Mouse (Mus musculus) lung, postnatal 10 days (tissue): ENCODE measurements around the gene Krt20.

ENCODE experiments used
- DNase-seq: peaks from one replicate; pipeline ENCODE4 v3.0.0; 2021

Gene Krt20

DNA sequence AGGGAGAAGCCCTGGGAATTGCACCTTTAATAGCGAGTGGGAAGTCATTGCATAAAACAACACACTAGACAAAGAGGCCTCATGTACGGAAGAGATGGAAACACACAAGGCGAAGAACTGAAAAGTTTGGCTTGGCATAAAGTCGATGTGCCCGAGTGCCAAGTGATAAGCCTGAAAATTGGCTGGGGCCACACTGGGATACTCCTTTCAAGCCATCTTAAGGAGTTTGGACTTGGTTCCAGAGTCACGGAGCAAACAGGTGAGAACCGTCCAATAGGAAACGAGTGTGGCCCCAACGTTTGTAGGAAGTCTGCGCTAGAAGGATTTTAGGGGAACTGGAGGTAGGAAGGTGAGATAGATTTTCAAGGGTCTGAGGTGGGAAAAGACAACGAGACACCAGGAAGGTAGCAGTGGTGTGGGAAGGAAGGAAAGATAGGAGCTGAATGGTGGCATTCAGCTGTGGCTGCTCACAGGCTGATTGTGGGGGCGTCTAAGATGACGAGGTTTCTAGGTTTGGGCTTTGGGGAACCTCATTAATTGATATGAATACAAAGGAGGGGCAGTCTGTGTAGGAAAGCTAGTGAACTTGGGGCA lies 37.9 kb downstream of the Krt20 start:
- DNase-seq: no peak

- DNase-seq: no peak
Measured at GRCm38 (mm10) chr11:99398832-99399231, 39.1 kb downstream of the Krt20 start.

GRCm38 (mm10) chr11:99398084-99398483 lies 39.9 kb downstream of the Krt20 start:
- DNase-seq: no peak

- DNase-seq: no peak
Measured at GRCm38 (mm10) chr11:99396661-99397060, 41.3 kb downstream of the Krt20 start.

- DNase-seq: no peak
Measured at GRCm38 (mm10) chr11:99396034-99396433, 41.9 kb downstream of the Krt20 start.

- DNase-seq: no peak
Measured at GRCm38 (mm10) chr11:99392492-99392891, 45.5 kb downstream of the Krt20 start.

GRCm38 (mm10) chr11:99391375-99391774 lies 46.6 kb downstream of the Krt20 start:
- no peak for DNase-seq

GRCm38 (mm10) chr11:99390866-99391265 lies 47.1 kb downstream of the Krt20 start:
- no peak for DNase-seq

- no peak for DNase-seq
Measured at GRCm38 (mm10) chr11:99389264-99389663, 48.7 kb downstream of the Krt20 start, which contains the start of gene Krt10. Gene Krt10, minus strand, starts transcription at chr11:99389364.

DNA sequence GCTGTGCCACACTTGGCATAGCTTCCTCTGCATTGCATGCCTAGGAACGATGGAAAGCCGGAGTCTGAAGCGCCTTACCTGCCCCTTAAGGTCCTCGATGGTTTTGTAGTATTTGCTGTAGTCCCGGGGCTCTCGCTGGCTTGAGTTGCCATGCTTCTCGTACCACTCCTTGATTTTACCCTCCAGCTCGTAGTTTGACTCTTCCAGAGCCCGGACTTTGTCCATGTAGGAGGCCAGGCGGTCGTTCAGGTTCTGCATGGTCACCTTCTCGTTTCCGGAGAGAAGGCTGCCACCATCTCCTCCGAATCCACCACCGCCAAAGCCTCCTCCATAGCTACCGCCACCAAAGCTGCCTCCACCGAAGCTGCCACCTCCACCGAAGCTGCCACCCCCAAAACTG lies 49.3 kb downstream of the Krt20 start:
- no peak for DNase-seq

DNA sequence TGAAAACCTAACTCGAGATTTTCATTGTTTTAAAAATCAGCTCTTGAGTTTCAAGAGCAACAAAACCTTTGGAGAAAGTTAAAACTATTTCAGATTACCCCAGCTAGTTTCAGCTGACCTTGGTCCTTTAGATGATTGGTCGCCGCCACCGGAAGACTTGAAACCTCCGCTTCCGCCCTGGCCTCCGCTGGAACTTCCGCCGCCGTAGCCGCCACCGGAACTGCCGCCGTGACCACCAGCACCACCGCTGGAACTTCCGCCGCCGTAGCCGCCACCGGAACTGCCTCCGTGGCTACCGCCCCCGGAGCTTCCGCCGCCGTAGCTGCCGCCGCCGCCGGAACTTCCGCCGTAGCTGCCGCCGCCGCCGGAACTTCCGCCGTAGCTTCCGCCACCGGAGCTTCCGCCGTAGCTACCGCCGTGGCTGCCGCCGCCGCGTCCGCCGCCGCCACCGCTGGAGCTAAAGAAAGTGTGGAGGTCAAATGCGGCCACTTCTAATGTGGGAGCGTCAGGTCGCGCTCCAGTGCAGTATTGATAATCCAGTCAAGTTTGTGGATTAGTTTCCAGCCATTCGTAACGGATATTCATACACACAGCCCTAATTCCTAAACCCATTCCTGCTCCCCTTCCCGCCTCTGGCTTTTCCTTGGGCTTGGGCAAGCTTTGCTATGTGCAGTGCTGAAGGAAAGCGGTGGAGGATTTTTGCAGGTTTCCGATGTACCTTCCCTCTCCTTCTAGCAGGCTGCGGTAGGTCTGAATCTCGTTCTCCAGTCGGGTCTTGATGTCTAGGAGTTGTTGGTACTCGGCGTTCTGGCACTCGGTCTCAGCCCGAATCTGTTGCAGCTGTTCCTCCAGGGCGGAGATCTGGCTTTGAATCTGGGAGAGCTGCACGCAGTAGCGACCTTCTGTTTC lies 51.9 kb downstream of the Krt20 start:
- peak; percentile 93 for DNase-seq

DNA sequence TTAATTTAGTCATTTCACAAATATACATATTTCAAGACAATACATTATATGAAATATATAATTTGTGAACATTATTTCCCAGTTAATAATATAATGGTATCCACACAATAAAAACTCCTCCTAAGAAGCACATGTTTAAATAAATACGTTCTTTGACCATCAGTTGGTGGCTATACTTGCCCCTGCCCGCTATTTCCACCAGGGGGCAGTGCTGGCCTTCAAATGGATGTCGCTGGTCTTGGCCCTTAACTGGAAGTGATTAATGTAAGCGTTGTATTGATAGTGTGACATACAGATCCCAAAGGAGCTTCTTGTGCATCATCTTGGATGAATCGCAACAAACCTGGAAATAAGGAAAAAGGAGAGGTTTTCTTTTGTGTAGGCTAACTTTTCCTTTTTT lies 58.4 kb downstream of the Krt20 start:
- peak; percentile 80 for DNase-seq
